Mouse (Mus musculus): ENCODE results near the gene Nudt22.
"Not testable (repeated sequence)": the region's sequence is repeated elsewhere in the genome, so short reads cannot be mapped to it uniquely, and the experiment has no call there.

The Nudt22 gene

GRCm38 (mm10) chr19:6995255-6995991 is 494 bp downstream of the Nudt22 start:
- DNase-seq (ENCODE audit: low read depth, low spot score), result no peak

DNA sequence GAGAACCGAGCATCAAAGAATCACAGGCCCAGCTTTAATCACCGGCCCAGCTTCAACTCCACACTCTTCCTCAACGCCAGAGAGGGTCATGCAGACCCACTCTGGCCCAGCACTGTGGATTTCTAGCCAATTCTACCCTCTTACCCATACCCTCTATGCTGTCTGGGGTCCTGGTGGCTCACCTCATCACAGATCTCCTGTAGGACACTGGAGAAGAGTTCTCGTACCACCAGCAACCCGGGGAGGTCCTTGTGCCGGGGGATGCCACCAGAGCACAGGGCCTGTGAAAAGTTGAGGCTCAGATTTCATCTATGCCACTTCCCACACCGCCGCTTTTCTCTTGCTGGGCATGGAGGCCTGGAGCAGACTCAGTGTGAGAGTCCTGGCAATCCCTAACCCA is 1.4 kb downstream of the Nudt22 start:
- DNase-seq (ENCODE audit: low read depth, low spot score), result no peak

GRCm38 (mm10) chr19:6994002-6994401 is 1.9 kb downstream of the Nudt22 start:
- DNase-seq (ENCODE audit: low read depth, low spot score), result no peak

DNA sequence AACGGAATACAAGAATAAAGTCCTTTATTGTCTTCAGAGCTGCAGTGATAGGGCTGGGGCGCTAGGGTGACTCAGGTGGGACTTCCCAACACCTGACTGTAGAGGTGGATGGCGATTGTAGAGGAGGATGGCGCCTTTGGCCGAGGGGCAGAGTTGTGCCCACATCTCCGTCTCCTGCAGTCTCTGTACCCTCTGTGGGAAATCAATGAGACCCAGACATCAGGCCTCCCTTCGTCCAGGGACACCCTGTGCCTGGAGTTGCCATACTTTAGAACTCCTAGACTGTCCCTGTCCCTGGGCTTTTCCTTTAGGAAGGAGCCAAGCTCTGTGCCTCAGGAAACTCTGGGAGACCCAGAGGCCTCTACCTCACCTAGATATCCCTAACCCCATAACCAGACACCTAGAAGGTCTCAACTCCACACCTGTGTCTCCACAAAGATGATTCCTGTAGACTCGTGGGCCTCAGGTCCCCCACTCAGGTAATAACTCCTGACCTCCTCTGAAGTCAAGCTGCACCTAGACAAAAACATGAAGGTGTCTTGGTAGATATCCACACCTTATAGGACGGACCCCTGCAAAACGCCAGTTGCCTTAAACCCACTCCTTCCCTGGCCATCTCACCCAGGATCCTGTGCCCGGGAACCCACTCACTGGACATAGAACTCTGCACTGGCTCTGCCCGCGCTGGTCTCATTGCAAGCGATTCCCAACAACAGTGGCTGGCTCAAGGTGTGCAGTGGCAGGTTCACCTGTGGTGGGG is 2.7 kb downstream of the Nudt22 start:
- no peak for DNase-seq (ENCODE audit: low read depth, low spot score)

DNA sequence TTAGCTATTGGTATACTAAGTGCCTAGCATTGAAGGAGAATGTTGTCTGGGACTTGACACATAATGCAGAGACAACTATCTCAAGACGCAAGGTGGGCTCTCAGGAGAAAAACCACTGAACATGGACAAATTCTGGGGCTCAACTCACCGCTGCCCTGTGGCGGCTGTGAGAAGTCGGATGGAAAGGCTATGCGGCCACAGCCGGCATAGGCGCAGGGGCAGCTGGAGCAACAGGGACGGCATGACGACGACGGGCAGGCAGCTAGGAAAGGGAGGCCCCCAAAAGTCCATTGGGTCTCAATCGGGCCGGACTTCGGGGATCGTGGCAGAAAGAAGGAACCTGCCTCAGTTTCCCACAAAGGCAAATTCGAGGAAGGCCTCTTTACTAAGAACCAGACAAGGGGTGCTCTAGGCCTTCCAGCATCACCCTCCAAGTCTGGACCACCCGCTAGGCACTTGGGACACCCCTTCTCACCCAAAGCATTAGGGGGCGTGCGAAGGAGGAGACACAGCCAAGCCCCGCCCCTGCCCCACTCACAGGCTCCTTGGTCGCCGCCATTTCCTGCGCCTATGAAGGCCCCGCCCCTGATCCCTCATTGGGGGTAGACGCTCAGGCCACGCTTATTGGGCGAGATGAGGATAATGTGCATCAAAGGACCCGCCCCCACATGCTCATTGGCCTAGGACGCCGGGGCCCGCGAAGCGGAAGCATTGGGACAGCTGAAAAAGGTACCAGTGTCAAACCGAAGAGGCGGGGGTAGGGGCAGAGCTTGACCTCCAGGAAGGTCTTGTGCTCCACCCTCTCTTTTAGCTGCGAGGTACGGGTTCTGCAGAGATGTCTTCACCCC is 3.7 kb downstream of the Nudt22 start, which contains the start of gene Dnajc4:
TSS of gene Dnajc4 (minus strand) at position 562 of the 848 bp plus-strand sequence.
- DNase-seq (ENCODE audit: low read depth, low spot score), result peak; percentile 98

DNA sequence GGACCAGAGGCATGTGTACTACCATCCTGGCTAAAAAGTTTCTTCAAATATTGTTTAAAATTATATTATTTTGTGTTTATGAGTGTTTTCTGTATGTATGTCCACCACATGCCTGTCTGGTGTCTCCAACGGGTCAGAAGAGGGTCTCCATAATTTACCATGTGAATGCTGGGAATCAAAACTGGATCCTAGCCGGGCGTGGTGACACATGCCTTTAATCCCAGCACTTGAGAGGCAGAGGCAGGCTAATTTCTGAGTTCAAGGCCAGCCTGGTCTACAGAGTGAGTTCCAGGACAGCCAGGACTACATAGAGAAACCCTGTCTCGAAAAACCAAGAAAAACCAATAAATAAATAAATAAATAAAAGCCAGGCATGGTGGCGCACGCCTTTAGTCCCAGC is 4.8 kb downstream of the Nudt22 start:
- DNase-seq (ENCODE audit: low read depth, low spot score), result not testable (repeated sequence)

DNA sequence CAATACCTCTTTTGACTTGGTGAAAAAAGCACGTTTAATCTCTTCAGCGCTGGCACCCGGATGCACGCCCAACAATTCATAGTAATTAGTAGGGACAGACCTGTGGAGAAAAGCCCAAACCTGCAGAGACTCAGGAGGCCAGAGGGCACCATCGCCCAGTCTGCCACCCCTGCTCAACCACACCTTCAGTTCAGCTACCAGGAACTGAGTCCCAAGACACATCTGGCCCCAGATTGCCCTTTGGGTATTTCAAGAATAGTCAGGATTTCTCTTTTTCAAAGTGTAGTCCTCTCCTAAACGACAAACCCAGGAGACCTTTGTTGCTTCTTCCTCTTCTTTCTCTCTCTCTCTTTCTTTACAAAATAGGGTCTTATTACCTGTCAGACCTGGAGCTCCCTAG is 5.2 kb downstream of the Nudt22 start:
- DNase-seq (ENCODE audit: low read depth, low spot score), result no peak

- DNase-seq (ENCODE audit: low read depth, low spot score), result no peak
These were observed 6.7 kb downstream of the Nudt22 start for GRCm38 (mm10) chr19:6989251-6989650.

DNA sequence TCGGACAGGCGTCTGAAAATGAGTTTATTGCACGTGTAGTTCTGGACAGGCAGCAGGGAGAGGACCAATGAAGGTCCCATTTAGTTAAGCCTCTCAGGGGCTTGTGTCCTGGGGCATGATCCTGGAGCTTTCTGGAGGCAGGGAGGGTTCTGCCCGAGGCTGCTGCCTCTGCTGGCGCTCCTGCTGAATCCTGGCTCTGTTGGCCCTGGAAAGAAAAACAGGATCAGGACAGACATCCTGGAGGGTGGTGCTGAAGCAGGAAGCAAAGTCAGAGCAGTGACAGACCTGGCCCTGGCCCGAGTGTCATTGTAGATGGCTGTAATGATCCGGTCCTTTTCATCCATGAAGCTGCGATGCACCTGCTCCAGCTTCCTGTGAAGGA is 8.0 kb downstream of the Nudt22 start:
- DNase-seq (ENCODE audit: low read depth, low spot score), result no peak

DNA sequence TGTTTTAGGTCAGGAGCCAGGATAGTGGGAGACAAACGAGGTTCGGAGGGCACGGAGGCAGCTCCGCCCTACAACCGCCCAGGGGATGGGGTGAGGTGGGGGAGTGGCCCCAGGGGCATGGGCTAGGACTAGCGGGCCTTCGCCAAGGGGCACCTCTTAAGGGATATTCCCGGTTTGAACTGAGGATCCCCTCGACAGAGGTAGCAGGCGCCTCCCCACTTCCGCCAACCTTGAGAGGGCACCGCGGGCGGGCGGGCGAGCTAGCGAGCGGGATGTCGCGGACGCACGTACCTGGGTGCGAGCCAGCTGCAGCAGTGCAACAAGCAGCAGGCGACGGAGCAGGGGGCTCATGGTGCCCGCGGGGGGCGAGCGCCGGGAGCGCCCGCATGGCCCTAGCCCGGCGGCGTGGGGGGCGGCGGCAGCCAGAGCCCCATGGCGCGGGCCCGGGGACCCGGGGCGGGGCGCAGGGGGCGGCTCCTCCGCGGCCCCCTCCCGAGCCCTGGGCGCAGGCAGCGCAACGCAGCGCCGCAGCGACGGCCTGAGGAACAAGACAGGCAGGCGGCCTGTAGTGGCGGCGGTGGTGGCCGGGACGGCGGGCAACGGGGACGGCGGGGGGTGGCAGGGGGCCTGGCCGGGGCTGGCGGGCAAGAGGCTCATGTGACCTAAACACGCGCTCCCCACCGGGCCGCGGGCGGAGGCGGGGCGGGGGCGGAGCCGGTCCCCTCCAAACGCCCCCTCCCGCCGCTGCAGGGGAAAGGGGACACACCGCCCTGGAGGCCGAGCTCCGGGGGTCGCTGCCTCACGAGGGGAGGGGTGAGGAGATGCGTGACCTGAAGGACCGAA is 8.6 kb downstream of the Nudt22 start, which contains the start of gene Vegfb:
TSS of gene Vegfb (minus strand) at position 591 of the 843 bp plus-strand sequence.
- DNase-seq (ENCODE audit: low read depth, low spot score), result no peak

DNA sequence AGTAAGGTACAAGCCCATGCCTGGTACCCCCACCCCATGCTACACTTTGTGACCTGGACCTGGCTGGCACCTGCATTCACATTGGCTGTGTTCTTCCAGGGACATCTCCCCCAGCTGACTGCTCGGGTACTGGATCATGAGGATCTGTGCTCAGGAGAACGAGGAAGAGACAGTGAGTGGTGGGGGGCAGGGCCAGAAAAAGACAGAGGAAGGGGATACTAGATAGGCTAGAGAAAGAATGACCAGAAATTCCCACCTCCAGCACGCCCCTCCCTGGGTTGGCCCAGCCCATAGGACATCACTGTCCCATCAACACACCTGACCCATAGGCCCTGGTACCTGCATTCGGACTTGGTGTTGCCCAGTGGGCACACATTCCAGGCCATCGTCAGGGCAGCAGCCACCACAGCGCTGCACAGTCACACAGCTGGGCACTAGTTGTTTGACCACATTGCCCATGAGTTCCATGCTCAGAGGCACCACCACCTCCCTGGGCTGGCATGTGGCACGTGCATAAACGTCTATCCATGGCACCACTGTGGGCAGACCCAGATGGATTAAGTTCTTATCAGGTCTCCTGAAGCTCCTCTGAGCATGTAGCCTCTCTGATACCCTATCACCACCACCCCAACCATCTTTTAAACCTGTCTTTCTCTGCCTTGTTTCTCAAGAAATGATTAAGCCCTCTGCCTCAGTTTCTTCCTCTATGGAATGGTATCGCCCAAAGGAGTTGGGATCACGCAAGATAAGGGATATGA is 9.8 kb downstream of the Nudt22 start:
- DNase-seq (ENCODE audit: low read depth, low spot score), result no peak

DNA sequence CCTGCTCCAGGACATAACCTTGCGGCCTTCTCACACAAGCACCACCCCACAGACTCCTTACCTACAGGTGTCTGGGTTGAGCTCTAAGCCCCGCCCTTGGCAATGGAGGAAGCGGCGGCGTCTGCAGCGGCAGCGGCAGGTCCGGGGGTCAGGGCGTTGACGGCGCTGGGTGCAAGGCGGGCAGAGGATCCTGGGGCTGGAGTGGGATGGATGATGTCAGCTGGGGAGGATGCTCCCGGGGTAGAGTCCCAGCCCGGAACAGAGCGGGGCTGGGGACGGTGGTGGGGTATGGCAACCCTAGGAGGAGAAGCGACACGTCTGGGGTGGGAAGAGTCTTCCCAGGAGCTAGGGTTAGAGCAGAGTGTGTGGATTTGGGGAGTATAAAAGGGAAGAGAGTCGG is 10.6 kb downstream of the Nudt22 start:
- DNase-seq (ENCODE audit: low read depth, low spot score), result peak; percentile 45

DNA sequence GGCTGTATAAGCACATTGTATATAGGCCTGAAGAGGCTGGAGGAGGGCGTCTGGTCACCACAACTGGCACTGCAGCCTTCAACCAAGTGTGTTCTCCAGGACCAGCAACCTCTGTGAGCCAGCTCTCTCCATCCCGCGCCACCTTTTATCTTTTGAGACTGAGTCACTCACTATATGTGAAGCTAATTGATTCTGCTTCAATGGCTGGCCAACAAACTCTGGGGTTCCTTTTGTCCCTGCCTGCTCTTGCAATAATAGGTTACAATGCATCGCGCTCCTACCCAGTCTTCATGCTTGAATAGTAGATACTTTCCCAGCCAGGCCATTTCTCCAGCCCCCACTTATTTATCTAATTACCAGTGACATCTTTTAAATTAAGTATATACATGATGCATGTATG is 12.3 kb downstream of the Nudt22 start:
- no peak for DNase-seq (ENCODE audit: low read depth, low spot score)

DNA sequence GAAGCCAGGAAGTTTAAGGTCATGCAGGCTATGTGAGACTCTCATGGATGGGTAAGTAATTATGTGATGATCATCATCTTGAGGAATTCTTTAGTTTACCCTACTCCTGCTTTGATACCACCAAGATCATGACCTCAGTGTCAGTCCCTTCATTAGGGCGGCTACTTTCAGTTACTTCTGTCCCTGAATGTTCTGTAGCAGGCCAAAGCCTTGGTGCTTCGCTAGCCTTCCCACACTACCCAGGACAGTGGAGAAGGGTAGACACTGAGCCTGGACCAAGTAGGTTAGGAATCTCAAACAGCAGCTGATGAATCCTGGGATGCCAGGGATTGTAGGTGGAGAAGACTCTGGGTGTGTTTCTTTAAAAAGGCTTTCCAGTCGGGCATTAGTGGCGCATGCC is 14.5 kb downstream of the Nudt22 start:
- no peak for DNase-seq (ENCODE audit: low read depth, low spot score)

DNA sequence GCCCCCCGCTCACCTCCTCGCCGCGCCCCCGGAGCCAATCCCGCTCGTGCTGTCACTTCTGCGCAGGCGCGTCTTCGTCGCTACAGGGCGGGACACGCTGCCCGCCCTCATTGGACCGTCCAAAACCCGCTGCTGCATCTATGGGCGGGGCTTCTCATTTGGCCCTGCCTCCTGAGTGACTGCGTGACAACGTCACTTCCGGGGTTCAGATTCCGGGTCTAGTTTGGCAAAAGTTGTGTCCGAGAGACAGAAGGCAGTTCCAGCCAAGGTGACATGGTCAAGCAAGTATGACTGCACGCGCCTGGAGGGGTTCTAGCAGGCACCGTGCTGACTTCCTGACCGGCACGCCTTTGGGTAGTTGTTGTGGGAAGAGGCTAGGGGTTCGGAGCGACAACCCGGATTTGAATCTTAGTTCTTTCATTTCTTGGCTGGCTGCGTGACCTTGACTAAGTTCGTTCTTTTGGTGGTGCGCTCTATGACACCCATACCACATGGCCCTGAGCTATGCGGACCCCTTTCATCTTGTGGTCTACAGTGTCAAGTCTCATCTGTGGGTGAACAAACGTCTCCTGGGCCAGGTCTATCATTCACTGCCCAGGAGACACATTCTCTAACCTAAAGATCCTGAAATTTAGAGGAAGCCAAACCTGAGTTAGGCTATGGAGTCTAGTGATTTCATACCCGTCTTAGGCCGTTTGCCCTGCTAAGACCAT is 15.4 kb downstream of the Nudt22 start, which contains the start of gene Fkbp2:
TSS of gene Fkbp2 (minus strand) at position 121 of the 713 bp plus-strand sequence.
- DNase-seq (ENCODE audit: low read depth, low spot score), result peak; percentile 99

DNA sequence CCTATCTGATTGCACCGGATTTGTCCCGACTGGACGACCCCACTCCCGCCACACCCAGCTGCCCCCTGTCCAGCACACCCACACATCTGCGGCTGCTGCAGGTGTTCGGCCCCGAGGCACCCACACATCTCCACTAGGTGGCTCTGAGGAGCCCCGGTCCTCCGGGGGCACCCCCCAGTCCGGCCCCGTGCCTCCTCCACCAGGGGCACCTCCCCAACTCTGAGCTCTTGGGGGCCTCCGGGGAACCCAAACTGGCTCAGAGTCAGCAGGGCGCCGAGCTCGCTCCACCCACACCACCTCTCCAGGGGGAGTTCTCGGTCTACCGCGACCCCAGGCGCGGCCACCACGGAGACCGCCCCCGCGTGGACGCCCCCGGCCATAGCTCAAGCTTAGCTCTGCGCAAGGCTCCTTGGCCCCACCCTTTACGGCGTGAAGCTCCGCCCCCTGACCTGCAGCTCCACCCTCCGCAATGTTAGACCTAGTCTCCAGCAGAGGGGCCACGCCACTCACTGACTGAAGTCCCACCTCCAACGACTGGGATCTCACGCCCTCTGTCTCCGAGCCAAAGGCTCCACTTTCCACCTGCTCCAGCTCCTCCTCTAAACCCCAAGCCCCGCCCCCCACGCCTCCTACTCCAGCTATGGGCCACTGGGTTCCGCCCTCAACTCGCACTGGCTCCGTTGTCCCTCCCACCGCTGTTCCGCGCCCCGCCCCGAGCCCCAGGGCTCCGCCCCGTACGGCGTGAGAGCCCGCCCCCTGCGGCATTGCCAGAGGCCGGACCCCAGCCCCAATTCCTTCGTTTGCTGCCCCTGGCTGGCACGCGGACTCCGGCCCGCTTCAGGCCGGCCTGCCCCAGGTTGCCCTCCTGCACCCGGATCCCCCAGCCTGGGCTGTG is 16.2 kb downstream of the Nudt22 start:
- peak; percentile 100 for DNase-seq (ENCODE audit: low read depth, low spot score)

GRCm38 (mm10) chr19:6979001-6979479 is 16.9 kb downstream of the Nudt22 start:
- peak; percentile 49 for DNase-seq (ENCODE audit: low read depth, low spot score)

GRCm38 (mm10) chr19:6978639-6978974 is 17.3 kb downstream of the Nudt22 start:
- no peak for DNase-seq (ENCODE audit: low read depth, low spot score)
